Mouse (Mus musculus): ENCODE results near the gene Creb3l4. TPM values are rescaled to one million over a fixed set of nuclear protein-coding genes. Genes with fewer than 3 reads are reported as not detected.

The Creb3l4 gene
- total RNA-seq, 2 experiments from 2014 or later = not detected

DNA sequence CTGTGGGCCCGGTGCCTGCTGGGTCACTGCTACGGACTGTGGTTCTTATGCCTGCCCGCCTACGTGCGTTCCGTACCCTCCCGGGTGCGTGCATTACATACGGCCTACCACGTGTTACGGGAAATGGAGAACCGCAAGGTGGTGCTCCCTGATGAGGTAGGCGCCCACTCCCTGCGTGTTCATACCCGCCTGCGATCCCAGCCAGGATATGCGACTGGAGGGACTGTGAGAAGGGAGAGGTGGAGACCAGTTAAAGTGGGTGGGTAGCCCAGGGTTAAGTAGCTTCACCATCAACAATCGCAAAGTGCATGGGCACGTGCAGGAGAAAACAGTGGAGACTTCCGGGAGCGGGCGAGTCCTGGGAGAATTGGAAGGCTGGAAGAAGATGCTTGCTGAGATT is 30.5 kb upstream of the Creb3l4 start:
- Histone ChIP-seq H3K4me3 (no peak overlapping the region), H3K27ac (no peak overlapping the region)
- no peak for TF ChIP-seq CTCF (conservative IDR thresholded peaks at IDR 0.05)
- no peak for DNase-seq (ENCODE audit: low spot score in 2 of 2)

DNA sequence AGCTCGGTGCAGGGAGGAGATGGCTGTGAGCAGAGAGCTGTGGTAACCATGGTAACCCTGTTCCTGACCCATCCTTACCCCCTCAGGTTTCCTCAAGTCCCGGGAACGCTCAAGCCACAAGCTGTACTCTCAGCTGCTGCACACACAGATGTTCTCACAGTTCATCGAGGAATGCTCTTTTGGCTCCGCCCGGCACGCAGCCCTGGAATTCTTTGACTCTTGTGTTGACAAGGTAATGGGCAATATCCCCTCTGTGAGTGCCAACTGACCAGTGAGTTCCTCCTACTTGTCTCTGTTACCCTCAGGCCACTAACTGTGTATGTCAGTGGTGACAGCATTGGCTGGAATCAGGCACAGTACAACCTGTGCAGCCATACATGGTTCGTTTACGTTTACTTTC is 28.9 kb upstream of the Creb3l4 start:
- no peak for TF ChIP-seq CTCF (conservative IDR thresholded peaks at IDR 0.05)
- DNase-seq (ENCODE audit: low spot score in 2 of 2) = no peak
- Histone ChIP-seq H3K27ac (no peak overlapping the region), H3K4me3 (no peak overlapping the region)

DNA sequence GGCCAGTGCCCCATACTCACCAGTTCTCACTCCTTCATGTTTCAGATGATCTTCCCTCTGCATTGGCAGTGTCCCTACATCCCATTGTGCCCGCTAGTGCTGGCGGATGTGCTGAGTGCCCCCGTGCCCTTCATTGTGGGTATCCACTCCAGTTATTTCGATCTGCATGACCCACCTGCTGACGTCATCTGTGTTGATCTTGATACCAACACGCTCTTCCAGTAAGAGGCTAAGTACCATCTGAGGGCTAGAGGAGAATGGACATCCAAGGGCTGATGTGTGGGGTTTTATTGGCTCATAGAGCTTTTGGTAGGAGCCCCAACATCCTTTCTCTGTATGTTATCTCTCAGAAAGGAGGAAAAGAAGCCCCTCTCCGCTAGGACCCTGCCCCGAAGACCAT is 27.5 kb upstream of the Creb3l4 start:
- Histone ChIP-seq H3K4me3 (no peak overlapping the region), H3K27ac (no peak overlapping the region)
- no peak for DNase-seq (ENCODE audit: low spot score in 2 of 2)
- no peak for TF ChIP-seq CTCF (conservative IDR thresholded peaks at IDR 0.05)

DNA sequence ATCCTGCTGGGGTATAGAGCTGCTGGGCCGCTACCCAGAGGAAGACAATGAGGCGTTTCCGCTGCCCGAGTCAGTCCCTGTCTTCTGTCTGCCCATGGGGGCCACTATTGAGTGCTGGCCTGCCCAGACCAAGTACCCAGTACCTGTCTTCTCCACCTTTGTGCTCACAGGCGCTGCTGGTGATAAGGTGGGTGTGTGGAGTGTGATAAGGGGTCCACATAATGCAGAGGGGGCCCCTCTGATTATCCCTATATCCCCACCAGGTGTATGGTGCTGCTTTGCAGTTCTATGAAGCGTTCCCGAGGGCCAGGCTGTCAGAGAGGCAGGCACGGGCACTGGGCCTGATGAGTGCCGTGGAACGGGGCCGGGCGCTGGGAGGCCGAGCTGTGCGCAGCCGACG is 25.7 kb upstream of the Creb3l4 start:
- TF ChIP-seq CTCF (conservative IDR thresholded peaks at IDR 0.05) = no peak
- Histone ChIP-seq H3K4me3 (no peak overlapping the region), H3K27ac (no peak overlapping the region)
- no peak for DNase-seq (ENCODE audit: low spot score in 2 of 2)

DNA sequence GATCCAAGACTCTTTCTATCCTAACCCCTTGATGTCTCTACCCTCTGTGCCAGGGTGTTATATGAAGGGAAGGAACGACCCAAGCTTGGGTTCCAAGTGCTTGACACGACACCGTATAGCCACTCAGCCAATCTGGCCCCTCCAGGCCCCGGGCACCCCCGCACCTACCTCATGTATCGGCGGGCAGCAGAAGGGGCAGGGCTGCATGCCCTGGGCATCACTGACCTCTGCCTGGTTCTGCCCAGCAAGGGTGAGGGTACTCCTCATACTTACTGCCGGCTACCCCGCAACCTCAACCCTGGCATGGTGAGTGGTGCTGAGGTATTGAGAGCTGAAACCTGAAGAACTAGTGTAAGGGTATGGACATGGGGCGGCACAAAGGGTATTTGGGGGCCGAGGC is 24.9 kb upstream of the Creb3l4 start:
- no peak overlapping the region for H3K4me3 ChIP-seq
- no peak overlapping the region for H3K27ac ChIP-seq
- TF ChIP-seq CTCF (conservative IDR thresholded peaks at IDR 0.05) = no peak
- no peak for DNase-seq (ENCODE audit: low spot score in 2 of 2)

DNA sequence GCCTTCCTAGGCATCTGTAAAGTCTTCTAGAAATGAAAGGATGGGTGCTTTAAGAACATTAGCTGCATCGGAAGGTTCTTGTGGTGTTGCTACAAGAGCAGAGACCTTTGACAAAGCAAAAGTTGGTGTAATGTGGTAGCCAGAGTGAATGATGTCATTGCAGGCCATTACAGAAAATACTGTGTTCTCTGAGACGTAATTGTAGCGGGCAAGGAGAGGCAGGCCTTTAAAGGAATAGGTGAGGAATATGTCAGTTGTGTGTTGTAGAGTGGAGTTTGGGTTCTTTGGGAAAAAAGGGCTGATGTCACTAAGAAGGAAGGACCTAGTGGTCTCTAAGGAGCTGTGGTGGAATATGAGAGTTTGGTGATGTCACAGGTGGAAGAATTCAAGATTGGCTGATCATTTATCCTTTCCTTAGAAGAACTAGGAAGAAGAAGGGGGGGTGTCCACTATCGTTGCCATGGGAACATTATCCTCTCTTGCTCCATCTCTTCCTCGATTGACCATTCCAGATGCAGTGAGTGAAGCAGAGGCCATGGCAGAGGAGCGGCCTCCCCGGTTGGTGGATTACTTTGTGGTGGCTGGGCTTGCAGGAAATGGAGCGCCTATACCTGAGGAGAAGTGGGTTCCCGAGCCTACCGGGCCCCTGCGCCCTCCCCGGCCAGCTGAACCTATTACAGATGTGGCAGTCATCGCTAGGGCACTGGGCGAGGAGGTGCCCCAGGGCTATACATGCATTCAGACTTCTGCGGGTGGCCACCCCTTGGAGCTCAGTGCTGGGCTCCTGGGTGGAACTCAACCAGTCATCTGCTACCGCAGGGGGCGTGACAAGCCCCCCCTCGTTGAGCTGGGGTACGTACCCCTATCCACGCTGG is 23.8 kb upstream of the Creb3l4 start:
- DNase-seq (ENCODE audit: low spot score in 2 of 2) = no peak

DNA sequence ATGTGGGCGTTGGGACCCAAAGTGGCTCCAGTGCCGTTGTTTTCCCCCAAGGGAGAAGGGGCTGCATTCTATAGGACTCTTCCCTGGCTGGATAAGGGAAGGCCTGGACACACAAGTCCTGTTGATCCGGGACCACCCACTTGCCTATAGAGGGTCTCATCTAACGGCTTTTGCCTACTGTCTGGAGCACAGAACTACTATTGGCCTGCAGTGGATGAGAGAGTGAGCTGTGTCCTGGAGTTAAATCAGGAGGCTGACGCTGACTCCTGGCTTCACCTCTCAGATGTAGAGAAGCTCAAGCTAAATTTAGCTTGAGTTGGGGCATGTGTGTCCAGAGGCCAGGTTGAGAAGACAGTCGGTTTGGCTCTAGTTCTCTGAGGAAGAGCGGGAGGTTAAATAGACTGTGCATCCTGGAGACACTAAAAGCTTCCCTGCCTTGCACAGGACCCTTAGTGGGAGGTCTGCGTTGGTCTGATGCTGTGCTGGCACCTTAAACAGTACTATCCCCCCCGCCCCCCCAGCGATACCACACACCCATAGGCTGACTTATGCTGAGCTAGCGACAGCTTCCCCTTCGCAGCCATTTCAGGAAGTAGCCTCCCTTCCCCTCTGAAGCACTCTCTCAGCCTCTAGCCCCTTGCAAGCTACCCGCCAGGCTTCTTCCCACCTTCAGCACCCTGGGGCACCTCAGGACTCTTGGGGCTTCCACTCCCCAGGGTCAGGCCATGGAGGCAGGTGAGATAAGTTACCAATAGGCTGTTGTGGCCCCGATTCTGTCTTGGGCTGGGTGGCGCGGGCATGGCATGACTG is 22.8 kb upstream of the Creb3l4 start:
- no peak for DNase-seq (ENCODE audit: low spot score in 2 of 2)
- TF ChIP-seq CTCF (conservative IDR thresholded peaks at IDR 0.05) = no peak
- Histone ChIP-seq H3K4me3 (peak overlapping the region; percentile 84), H3K27ac (peak overlapping the region; percentile 98)

More for the DNA sequence above, 23.8 kb upstream of the Creb3l4 start:
- H3K27ac ChIP-seq = peak overlapping the region; percentile 98; the same call in 1 of the 2 replicates
- no peak for TF ChIP-seq CTCF (conservative IDR thresholded peaks at IDR 0.05)
- no peak overlapping the region for H3K4me3 ChIP-seq

DNA sequence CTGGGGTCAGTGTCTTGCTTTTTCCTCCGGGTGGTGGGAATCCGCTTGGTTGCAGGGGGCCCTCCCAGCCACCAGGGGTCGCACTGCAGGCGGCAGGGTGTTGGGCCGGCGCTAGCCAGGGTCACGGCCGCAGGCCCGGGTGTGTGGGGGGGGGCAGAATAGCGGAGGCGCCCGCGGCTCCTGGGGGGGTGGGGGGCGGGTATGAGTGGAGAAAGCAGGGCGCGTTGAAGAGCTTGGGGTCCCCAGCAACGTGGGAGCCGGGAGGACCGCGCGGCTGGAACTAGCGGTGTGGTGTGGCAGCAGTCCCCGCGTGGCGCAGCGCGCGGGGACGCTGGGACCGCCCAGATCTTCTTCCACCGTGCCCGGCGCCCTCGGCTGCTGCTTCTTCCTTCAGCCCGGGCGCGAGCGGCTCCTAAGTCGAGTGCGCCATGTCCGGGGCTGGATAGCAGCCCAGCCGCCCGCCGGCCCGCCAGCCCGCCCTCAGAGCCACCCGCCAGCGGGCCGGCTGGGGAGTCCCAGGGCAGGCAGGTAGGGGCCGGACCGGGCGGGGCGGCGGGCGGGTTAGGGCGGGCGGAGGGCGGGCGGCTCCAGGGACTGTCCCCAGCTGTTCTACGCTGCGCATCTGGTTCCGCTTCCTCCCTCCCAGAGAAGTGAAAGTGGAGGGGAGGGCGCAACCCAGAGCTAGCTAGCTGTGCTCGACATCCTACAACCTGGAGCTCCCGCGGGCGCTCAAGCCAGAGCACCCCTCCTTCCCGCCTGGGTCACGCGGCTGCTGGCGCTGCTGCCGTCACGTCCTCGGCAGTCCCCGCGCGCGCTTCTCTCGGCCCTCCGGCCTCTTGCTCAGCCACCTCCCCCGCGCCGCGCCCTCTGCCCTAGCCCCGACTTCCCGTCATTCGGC is 22.0 kb upstream of the Creb3l4 start, which contains the start of gene Dennd4b:
Gene Dennd4b, plus strand, starts transcription at position 152 of the 898 bp plus-strand sequence.
- DNase-seq (ENCODE audit: low spot score in 2 of 2) = peak; percentile 83 to 91
- H3K27ac ChIP-seq = peak within 1 kb of the TSS; percentile 98
- peak within 1 kb of the TSS; percentile 84 for H3K4me3 ChIP-seq
- TF ChIP-seq CTCF (conservative IDR thresholded peaks at IDR 0.05) = peak; percentile 87

DNA sequence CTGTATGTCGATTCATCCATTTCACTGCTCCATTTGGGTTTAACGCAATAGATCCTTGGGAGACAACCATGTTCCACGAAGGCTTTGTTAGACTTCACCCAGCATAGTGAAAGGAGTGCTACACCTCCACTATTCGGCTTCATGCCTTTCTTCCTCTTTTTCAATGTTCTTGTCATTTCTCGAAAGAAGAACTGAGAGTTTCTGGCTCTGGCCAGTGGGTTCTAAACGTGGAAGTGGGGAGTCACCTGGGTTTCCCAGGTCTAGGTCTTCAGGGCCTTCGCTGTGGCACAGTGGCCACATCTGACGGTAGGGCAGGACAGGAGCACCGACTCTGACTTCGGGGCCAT is 21.3 kb upstream of the Creb3l4 start:
- TF ChIP-seq CTCF (conservative IDR thresholded peaks at IDR 0.05) = no peak
- Histone ChIP-seq H3K27ac (peak overlapping the region; percentile 98), H3K4me3 (peak overlapping the region; percentile 84)
- no peak for DNase-seq (ENCODE audit: low spot score in 2 of 2)

DNA sequence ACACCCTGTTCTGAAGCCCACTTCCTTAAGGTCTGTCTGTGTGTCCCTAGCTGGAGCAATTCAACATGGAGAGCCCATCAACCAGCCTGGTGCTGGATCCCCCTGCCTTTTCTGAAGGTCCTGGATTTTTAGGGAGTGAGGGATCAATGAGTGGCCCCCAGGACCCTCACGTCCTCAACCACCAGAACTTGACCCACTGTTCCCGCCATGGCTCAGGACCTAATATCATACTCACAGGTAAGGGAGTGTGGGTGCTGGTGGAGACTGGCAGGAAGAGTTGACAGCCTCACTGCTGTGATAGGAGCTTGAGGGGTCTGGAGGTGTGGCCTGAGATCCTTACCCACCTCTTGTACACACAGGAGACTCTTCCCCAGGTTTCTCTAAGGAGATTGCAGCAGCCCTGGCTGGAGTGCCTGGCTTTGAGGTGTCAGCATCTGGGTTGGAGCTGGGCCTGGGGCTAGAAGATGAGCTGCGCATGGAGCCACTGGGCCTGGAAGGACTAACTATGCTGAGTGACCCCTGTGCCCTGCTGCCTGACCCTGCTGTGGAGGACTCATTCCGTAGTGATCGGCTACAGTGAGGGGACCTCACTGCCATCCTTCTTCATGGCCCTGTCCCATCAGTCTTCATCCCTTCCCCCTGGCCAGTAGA is 19.9 kb upstream of the Creb3l4 start:
- no peak overlapping the region for H3K27ac ChIP-seq
- H3K4me3 ChIP-seq = no peak overlapping the region
- TF ChIP-seq CTCF (conservative IDR thresholded peaks at IDR 0.05) = no peak
- no peak for DNase-seq (ENCODE audit: low spot score in 2 of 2)

DNA sequence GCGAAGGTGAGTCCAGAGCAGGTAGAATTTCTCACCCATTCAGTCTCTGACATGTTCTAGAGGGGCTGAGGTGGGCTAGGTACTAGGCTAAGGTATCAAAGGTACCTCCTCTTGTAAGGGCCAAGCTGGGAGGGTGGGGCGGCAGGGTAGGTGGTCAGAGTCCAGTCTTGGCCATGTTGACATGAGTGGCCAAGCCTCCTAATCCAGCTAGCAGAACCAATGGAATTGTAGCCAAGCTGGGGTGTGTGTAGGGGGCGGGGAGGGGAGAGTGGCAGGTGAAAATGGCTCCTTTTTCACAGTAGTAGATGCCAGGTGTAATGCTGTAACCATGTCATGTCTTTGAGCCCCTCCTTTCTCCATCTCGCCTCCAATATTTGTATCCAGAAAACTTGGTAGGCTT is 15.2 kb upstream of the Creb3l4 start:
- no peak for DNase-seq (ENCODE audit: low spot score in 2 of 2)
- TF ChIP-seq CTCF (conservative IDR thresholded peaks at IDR 0.05) = no peak
- Histone ChIP-seq H3K4me3 (no peak overlapping the region), H3K27ac (no peak overlapping the region)
